Mouse (Mus musculus) embryo, embryonic 10.5 days (tissue): ENCODE data around the gene Tfdp2.
"Not testable (repeated sequence)": the region's sequence is repeated elsewhere in the genome, so short reads cannot be mapped to it uniquely, and the experiment has no call there.

Source experiments
- DNase-seq: peaks from one replicate; pipeline ENCODE4 v3.0.0-alpha.2; 2015; ENCODE audit warnings: low spot score

Tfdp2 gene

DNA sequence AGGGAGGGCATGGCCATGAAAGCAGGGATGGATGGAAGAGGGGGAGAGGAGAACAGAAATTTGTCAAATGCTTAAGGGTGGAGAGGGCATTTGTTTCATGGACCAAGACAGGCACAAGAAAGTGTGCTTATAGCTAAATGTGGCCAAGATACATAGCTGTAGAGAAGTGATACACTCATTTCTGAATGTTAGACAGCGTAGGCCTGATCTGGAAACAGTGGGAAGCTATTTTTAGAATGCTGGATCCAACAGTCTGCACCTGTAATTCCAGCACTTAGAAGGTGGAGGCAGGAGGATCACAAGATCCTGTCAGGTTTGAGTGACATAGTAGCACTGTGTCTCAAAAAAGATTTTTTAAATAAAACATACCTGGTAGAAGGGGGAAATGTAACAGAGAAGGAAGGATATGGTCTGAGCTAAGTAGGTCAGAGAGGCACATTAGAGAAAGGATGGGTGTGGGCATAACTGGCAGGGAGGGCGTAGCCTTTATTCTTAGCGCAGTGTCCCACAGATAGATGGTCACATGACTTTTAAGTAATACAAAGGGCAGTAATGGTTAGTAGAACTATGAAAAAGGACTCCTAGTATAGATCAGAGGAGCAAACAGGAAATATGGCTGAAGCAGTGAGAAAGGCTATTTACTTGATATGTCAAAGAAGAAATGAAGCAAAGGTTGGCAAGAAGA lies 103.4 kb downstream of the Tfdp2 start:
- no peak for DNase-seq

DNA sequence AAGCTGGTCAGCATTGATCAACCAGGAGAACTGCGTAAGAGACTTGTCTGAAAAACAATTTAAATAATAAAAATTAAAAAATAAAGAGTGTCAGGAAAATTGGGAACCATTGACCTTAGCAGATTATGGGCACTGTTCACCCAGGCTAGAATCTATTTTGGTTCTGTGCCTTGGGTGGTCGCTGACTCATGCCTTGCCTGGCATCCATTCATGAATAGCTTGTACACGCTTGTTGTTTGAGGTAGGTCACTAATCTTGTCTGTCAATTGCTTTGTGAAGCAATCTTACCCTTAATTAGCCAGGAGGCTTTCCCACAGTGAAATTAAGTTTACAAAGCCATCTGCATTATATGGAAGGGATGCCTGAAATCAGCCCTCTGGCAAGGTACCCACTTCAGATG lies 112.7 kb downstream of the Tfdp2 start:
- no peak for DNase-seq

DNA sequence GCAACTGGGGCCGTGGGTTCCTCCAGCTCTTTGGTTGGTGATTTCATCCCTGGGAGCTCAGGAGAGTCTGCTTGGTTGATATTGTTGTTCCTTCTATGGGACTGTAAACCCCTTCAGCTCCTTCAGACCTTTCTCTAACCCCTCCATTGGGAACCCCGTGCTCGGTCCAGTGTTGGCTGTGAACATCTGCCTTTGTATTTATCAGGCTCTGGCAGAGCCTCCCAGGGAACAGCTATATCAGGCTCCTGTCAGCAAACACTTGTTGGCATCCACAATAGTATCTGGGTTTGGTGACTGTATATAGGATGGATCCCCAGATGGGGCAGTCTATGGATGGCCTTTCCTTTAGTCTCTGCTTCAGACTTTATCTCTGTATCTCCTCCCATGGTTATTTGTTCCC lies 116.0 kb downstream of the Tfdp2 start:
- no peak for DNase-seq

DNA sequence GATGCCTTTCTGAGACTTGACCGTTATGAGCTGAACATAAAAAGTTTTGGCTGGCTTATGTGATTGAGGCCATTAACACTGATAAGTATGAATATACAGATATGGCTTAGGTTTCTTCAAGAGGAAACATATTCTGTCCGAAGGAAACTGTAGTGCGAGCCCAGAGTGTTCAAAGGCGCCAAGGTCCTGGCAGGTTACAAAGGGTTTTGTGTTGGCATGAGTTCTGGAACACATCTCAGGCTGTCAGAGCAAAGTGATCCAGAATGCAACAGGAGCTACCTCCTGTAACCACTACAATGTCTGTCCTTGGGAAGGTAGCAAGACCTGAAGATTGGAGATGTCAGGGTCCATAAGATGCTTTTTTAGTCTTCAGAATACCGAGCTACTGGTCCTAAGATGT lies 123.3 kb downstream of the Tfdp2 start:
- no peak for DNase-seq

DNA sequence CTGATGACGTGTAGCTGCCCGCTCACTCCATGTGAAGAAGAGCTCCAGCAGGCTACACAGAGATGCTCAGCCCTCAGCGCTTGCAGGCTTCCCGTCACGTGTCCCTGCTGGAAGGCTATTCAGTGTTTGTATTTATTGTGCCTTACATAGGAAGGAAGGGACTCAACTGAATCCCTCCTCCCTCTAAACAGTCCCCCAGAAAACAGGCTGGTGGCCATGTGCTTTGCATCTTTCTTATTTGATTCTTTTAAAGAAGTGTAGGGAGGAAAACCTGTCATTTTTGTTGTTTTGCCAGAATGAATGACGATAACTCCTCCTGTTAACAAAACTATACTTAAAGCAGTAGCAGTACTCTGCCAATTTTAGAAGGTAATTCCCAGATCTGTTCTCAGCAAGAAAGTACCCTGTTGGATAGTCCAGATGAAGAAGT lies 124.5 kb downstream of the Tfdp2 start:
- DNase-seq, result no peak

DNA sequence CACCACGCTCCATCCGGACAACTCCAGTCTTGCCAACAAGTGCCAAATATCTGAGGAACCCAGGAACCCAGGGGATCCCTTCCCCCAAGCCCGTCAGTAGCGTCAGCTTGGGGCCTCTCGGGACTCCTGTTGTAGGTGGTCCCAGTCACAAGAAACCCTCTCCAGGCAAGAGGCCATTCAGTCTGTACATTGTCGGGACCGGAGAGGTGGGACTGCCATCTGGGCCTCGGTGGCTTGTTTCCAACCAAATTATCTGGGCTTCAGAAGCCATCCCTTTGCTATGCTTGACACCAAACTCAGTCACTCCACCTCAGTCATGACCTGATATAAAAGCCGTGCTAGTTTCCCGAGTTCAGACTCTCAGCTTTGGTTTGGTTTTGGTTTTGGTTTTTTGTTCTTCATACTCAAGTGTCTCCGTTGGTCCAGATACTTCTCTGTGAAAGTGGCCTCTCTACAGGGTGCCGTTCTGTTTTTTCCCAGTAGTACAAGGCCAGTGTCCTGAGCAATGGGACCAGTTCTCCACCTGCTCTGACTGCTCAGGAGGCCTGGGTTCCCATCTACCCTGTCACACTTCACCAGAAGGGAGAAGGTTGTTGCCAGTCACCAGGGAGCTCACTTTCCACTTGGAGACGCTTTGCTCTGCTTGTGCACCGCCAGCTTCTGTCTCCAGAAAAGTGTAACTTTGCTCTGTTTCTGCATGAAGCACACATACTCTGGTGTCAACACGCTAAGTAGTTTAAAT lies 126.5 kb downstream of the Tfdp2 start:
- no peak for DNase-seq

DNA sequence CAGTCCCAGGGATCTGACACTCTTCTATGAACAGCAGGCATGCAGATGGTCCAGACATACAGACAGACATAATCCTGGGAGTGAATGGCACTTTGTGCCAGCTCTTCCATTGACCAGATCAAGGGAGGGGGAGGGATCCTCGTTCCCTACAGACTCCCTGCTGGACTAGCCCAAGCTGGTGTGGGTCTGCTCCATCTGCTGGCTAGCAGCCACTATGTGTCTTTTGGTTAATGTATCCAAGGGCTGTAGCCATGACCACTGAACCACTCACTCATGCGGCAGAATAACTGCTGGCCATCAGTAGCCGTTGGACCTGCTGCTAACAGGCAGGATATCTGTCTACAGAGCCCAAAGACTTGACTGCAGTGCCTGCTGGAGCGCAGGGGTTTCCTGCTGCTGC lies 128.4 kb downstream of the Tfdp2 start:
- DNase-seq, result peak; percentile 18

DNA sequence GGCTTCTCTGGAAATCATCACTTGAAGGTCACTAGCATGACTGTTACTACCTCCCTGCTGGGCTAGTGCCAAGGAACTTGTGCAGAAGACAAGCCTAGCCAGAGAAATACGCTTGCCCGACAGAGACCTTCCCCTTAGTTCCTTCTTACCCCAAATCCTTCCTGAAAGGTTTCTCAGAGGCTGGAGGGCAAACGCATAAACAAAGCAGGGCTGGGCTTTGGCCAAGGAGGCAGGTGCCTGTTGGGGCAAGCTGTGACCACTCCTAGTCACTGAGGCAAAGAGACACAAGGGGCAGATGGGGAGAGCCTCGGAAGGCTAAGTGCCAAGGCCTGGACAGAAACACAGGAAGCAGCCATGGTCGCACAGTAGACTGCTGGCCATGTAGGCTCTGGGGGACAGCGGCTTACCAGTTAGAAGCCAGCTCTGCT lies 130.4 kb downstream of the Tfdp2 start:
- no peak for DNase-seq

DNA sequence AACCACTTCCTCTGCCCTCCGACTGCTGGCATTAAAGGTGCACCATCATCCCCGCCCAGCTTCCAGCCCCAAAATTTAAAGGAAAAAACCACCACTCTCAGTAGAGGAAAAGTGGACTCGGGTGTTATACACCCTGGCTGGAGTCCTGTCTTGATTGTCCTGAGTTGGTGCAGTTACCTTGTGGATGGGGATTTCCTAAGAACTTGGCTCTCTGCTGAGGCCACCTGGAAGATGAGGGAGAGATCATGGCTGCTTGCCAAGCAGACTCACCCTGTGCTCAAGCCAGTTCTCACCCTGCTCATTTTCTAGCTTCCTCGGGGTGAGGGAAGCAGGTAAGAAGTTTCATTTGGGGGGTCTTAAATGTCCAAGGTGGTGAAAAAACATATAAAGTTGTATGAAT lies 132.2 kb downstream of the Tfdp2 start:
- DNase-seq, result no peak

DNA sequence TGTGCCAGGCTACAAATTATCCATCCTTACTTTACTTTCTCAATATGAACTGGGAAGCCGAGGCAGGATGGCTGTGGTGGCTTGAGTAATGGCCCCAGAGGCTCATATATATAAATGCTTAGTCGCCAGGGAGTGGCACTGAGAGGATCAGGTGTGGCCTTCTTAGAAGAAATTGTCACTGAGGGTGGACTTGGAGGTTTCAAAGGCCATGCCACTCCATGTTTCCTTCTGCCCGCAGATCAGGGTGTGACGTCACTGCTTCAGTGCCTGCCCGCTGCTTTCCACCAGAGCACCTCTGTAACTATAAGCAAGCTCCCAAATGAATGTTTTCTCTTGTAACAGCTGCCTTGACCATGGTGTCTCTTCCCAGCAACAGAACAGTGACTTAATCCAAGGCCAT lies 135.1 kb downstream of the Tfdp2 start:
- no peak for DNase-seq

DNA sequence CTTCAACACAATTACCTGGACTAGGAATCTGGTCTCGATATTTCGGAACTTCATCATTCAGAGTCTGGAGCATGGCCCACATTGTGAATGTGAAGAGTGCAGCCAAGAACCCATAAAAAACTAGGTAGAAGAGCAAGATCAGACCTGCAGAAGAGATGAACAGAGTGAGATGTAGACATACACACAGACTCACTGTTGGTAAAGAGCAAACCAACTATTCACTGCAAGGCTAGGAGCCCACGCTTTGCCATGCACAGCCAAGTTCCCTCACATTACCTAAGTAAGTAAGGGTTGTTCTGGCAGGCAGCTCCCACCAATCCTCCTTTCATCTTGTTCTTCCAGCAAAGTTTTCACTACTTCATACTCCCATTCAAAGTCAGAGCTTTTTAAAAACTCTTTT lies 149.7 kb downstream of the Tfdp2 start:
- no peak for DNase-seq

DNA sequence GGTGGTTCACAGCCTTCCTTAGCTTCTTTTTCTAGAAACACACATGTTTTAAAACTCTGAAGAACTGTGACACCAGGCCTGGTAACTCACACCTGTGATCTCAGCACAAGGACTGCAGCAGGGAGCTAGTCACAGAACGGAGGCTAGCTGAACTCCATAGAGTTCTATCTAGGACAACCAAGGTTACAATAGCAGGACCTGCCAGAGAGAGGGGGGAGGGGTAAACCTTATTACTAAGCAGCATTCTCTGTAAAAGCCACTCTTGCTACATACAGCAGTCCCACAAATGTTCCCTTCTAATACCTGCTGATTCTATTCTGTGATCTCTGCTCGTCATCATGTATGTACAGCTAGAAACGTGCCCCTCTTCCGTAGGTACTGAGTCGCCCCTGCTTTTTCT lies 152.8 kb downstream of the Tfdp2 start:
- DNase-seq, result no peak

DNA sequence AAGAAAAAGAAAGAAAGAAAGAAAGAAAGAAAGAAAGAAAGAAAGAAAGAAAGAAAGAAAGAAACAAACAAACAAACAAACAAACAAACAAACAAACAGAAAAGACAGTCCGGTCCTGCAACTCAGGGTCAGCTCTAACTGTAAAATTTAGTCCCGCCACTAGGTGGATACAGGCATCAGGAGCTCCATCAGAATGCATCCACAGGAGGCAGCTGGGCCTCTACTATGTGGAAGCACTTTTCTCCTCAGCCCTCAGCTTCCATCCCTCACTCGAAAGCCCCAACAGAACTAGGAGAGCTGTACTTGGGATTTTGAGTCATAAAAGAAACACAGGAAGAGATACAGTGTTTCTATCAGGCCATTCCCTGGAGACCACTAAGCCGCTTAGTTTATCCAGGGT lies 153.9 kb downstream of the Tfdp2 start:
- DNase-seq, result peak; percentile 79

DNA sequence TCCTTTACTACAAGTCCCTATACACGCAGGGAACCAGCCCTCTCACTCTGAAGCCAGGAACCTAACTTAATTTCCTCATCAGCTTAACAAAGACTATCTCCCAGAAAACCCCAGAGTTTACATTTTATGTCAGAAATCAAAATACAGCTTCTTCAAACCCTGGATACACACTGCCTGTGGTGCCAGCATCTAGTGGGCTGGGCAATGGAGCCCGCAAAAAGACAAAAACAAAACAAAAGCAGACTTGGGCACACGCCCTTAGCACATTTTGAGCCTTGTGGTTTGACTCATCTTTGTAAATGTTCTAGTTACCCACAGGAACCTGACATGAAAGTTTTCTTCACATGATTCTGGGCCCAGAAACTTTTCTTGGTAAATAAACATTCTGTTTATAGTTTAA lies 154.4 kb downstream of the Tfdp2 start:
- no peak for DNase-seq

DNA sequence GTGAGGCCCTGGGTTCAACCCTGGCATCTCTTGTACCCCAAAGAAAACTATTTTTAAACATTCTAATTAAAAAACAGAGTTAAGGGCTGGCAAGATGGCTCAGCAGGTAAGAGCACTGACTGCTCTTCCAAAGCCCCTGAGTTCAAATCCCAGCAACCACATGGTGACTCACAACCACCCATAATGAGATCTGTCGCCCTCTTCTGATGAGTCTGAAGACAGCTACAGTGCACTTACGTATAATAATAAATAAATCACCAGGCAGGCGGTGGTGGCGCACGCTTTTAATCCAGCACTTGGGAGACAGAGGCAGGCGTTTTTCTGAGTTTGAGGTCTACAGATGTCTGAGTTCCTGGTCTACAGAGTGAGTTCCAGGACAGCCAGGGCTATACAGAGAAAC lies 155.7 kb downstream of the Tfdp2 start:
- not testable (repeated sequence) for DNase-seq

DNA sequence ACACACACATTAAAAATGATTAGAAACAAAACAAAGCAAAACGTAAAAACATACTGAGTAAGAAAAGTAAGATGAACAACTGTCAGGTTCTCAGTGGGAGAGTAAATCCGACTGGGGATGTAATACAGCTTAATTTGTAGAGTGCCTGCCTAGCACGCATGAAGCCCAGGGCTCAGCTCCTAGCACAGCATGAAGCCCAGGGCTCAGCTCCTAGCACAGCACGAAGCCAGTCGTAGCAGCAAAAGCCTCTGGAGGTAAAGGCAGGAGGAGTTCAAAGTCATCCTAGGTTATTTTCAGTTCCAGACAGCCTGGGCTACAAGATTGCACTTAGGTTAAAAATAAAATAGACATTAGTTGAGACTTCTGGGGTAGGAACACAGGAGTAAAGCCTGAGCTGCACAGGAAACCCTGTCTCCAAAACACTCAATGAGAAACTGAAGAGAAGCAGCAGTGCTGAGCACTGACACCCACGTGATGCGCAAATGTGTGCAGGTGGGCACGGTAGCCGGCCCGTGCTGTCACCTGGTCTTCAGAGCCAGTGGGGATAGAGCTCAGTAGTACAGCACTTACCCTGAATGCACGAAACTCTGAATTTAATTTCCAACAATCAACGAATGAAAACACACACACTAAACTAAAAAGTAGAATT lies 157.2 kb downstream of the Tfdp2 start:
- no peak for DNase-seq

DNA sequence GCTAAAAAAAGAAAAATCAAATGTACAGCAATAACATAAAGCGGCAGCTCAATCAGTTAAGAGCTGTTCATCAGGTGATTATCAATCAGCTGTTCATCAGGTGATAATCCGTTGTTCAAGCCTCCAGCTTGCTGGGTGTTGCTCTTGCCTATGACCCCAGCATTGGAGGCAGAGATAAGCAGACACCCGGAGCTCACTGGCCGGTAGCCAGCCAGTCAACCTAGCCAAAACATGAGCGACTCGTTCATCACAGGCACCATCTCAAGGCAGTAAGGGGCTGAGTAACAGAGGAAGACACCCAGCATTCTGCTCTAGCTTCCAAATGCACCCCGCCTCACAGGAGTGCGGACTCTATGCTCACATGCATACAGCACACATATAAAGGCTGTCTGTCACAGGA lies 157.7 kb downstream of the Tfdp2 start:
- no peak for DNase-seq

DNA sequence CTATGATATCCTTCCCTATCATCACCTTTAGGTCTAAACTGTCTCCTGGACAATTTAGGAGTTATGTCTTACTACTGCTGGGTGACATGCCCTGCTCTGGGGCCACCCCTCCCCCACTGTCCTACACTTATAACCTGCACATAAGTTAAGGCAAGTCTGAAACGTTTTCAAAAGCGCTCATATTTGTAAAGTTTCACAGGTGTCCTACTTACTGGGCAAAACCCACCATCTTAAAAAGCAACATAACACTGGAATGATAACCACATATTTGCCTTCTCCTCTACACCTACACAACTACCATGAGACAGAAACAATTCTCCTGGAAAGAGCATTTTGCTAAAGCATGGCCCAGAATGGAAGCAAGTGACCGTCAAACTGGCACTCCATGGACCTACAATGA lies 164.0 kb downstream of the Tfdp2 start:
- DNase-seq, result no peak

DNA sequence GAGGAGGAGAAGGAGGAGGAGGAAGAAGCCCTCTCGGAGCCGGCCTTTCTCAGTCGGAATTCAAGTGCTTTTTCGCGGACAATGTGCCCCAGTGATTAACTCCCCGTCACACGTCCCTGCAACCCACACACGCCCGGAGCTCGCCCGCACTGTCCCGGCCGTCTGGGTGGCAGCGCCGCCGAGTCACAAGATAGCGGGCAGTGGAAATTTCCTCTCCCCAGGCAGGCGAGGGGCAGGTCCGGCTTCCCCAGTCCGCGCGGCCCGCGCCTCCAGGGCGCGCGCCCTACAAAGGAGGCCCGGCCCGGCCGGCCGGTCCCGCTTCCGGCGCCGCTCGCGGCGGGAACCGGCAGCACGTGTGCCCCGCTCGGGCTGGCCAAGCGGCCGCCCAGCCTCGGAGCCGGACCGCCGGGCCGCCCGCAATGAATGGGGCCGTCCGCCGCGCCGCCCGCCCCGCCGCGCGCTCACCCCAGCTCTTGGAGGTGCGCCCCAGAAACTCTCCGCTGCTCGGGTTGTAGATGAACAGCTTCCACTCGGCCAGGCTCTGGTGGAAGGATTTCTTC lies 167.6 kb downstream of the Tfdp2 start:
- DNase-seq, result peak; percentile 68

DNA sequence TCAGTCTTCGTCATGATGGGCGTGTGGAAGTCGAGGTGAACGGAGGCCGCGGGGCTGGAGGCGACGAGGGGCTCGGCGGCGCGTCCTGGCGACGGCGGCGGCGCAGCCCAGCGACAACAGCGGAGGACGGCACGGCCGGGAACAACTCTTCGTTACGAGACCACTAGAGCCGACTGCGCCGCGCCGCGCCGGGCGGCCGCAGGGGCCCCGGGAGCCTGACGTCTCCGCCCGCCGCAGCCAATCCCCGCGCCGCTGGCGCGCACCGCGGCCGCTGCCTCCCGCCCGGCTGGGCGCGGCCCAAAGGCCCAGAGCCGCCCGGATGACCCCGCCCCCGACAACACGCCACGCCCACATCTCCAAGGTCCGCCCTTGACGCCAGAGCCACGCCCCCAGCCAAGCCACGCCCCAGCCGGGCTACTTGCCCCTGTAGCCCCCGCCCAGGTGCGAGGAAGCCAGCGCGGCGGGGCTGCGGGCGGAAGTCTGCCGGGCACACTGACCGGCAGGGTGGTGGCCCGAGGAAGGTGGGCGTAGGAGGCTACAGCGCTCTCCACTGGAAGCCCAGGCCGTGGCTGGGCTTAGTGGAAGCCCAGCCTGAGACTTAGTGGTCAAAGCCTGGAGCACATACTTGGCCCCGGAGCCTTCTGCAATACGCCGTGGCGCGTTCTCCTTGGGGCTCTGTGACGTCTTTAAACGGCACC lies 168.2 kb downstream of the Tfdp2 start, which contains the start of gene Atp1b3:
Gene Atp1b3, minus strand, starts transcription at position 302 of the 698 bp plus-strand sequence.
- DNase-seq, result peak; percentile 97

DNA sequence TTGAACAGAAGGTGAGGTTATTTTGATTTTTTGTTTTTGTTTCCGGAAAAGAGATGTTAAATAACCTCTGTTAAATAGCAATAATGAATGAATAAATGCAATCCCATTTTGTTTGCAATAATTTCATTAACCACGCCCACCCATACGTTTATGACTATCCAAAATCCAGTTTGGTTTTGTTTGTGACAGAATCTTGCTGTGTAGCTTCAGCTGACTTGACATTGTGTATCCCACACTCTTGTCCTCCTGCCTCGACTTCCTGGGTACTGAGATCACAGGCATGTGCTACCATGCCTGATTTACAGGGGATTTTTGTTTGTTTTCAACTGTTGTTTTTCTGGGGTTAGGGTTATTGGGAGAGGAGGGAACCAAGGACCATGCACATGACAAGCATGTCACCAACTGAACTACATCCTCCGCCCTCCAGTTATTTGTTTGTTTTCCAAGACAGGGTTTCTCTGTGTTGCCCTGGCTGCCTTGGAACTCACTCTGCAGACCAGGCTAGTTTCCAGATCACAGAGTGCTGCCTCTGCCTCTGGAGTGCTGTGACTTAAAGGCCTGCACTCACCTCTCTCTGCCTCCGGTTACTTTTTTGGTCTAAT lies 169.3 kb downstream of the Tfdp2 start:
- DNase-seq, result no peak
